Mouse (Mus musculus) heart, embryonic 12.5 days (tissue): ENCODE measurements around the gene Cuedc1. TPM values are rescaled to one million over a fixed set of nuclear protein-coding genes. Genes with fewer than 3 reads are reported as not detected.

Source experiments
- polyA plus RNA-seq: library from polyadenylated mRNA; unstranded; fragments of >200 nt; fragmentation: Nextera tagmentation; extraction: Ambion mirVana; gene quantifications from 2 replicates; pipeline ENCODE4 v1.2.1, GENCODE M21; 2016

The Cuedc1 gene
- polyA plus RNA-seq, 1 experiment from 2014 or later: 22.9 TPM

Other genes starting within 250 kb of the Cuedc1 start
- 8.4 and 8.5 TPM in 2 replicates for gene Mks1, start 244.8 kb upstream of the Cuedc1 start, polyA plus RNA-seq
- gene Epx, start 222.5 kb upstream of the Cuedc1 start, polyA plus RNA-seq: 0.09 TPM in 1 of 2 replicates, not detected in the other
- gene Olfr462, start 205.8 kb upstream of the Cuedc1 start, polyA plus RNA-seq: not detected in 2 replicates
- not detected in 2 replicates for gene Olfr463, start 200.7 kb upstream of the Cuedc1 start, polyA plus RNA-seq
- gene Olfr464, start 177.1 kb upstream of the Cuedc1 start, polyA plus RNA-seq: not detected in 2 replicates
- gene Dynll2, start 110.5 kb upstream of the Cuedc1 start, polyA plus RNA-seq: 21.4 and 22.5 TPM in 2 replicates
- gene Srsf1, start 50.7 kb upstream of the Cuedc1 start, polyA plus RNA-seq: 254 and 260 TPM in 2 replicates
- gene Vezf1, start 29.8 kb upstream of the Cuedc1 start, polyA plus RNA-seq: 27.3 and 29.3 TPM in 2 replicates
- gene Mrps23, start 106.3 kb downstream of the Cuedc1 start, polyA plus RNA-seq: 79.2 and 81.4 TPM in 2 replicates
- gene Ccdc182, start 196.0 kb downstream of the Cuedc1 start, polyA plus RNA-seq: 0.26 TPM in 1 of 2 replicates, not detected in the other